Mouse (Mus musculus) C2C12 (cell line): ENCODE results near the gene Ssbp3. TPM values are rescaled to one million over a fixed set of nuclear protein-coding genes. Genes with fewer than 3 reads are reported as not detected.

Experiments used
- H3K27me3 ChIP-seq: one replicate; pipeline ENCODE4 v1.6.1; 2011; ENCODE audit not compliant: control insufficient read depth, insufficient read depth, insufficient read length
- H3K36me3 ChIP-seq: one replicate; pipeline ENCODE4 v1.6.1; 2011; ENCODE audit not compliant: control insufficient read depth, insufficient read depth
- H3K4me3 ChIP-seq: one replicate; pipeline ENCODE4 v1.5.1; 2011; ENCODE audit warnings: mild to moderate bottlenecking, control low read depth; ENCODE audit not compliant: poor library complexity, insufficient read depth, severe bottlenecking
- H3K79me2 ChIP-seq: one replicate; pipeline ENCODE4 v1.6.1; 2011; ENCODE audit not compliant: control insufficient read depth, insufficient read depth
- H3K79me3 ChIP-seq: one replicate; pipeline ENCODE4 v1.6.1; 2011; ENCODE audit warnings: low read depth, control low read depth
- H3ac ChIP-seq: one replicate; pipeline ENCODE3; 2011; ENCODE audit warnings: low read depth; ENCODE audit not compliant: control insufficient read depth, insufficient read length
- CEBPB ChIP-seq: IDR thresholded peaks from one replicate; pipeline ENCODE4 v1.6.1; 2011; ENCODE audit warnings: low read depth, mild to moderate bottlenecking, control low read depth, moderate library complexity
- CTCF ChIP-seq: IDR thresholded peaks from one replicate; pipeline ENCODE4 v1.5.1; 2011; ENCODE audit not compliant: control insufficient read depth, insufficient read depth, insufficient read length
- FOSL1 ChIP-seq: IDR thresholded peaks from one replicate; pipeline ENCODE4 v1.8.0; 2011; ENCODE audit warnings: mild to moderate bottlenecking, low read length; ENCODE audit not compliant: poor library complexity, insufficient read depth, severe bottlenecking
- MAX ChIP-seq: IDR thresholded peaks from one replicate; pipeline ENCODE4 v1.6.1; 2011; ENCODE audit warnings: mild to moderate bottlenecking, control low read depth
- MYOD1 ChIP-seq: IDR thresholded peaks from one replicate; pipeline ENCODE4 v1.6.1; 2011; ENCODE audit warnings: low read depth; ENCODE audit not compliant: control insufficient read depth, insufficient read length
- MYOG ChIP-seq: IDR thresholded peaks from one replicate; pipeline ENCODE4 v1.6.1; 2011; ENCODE audit not compliant: control insufficient read depth, insufficient read length; ENCODE audit errors: extremely low read depth
- USF1 ChIP-seq: IDR thresholded peaks from one replicate; pipeline ENCODE4 v1.6.1; 2011; ENCODE audit warnings: low read depth, mild to moderate bottlenecking, control low read depth, moderate library complexity
- polyA plus RNA-seq: library from polyadenylated mRNA; unstranded; fragments of >200 nt; fragmentation: generic; extraction: Trizol; gene quantifications from one replicate; pipeline ENCODE4 v1.2.1, GENCODE M21; 2012; ENCODE audit warnings: missing spikeins

Gene Ssbp3
- polyA plus RNA-seq, 1 experiment = 74.7 TPM

DNA sequence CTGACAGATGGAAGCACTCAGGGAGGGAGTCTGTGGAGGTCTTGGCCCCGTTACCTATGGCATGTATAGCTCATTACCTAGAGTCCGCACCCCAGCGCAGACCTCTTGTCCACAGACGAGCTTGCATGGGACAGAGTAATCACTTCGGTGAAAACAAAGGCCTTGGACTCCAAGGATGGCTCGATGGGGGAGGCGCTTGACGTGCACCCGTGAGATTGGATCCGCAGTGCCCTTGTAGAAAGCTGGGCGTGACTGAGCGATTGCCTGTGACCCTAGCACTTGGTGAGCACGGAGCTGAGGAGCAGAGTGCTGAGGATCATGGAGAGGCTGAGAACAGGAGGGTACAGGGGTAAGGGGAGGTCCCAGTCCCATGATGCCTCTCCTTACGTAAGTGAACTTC lies 181.2 kb downstream of the Ssbp3 start:
- H3K27me3 ChIP-seq = peaks cover 20% of the 10 kb centered on the region
- H3K79me3 ChIP-seq = no peaks in the 10 kb centered on the region
- no peaks in the 10 kb centered on the region for H3K36me3 ChIP-seq
- no peak for TF ChIP-seq MYOG
- TF ChIP-seq FOSL1 = no peak
- no peak for TF ChIP-seq CTCF
- no peak for TF ChIP-seq MAX
- TF ChIP-seq MYOD1 = no peak
- TF ChIP-seq CEBPB = no peak
- no peak for TF ChIP-seq USF1
- H3ac ChIP-seq = no peak overlapping the region
- H3K79me2 ChIP-seq = no peaks in the 10 kb centered on the region
- H3K4me3 ChIP-seq = no peak overlapping the region

DNA sequence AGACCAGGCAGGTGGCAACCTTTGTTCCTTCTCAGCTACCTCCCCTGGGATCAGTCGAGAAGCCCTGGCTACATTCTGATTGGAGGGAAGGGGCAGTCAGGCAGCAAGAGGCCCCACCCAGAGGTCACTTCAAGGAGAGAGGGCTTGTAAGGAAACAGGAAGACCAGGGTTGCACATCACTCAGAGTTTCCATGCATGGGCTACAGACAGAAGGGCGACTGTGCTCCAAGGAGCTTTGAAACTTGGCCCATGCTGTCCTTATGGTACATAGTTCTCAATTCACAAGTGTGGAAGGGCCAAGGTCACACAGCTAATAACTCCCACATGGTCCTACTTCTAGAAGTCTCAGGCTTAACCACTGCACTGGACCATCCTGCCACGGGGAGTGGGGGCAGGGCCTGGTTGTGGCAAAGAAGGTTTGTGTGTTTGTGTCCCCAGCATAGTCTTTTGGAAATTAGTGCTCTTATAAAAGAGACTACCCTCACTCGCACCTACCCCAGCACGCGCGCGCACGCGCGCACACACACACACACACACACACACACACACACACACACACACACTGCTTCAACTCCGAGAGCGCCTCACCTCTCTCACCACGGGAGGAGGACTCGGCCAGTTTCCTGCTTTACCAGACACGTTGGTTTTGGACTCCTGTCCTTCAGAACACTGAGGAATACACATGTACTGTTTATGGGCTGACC lies 184.1 kb downstream of the Ssbp3 start:
- no peak overlapping the region for H3ac ChIP-seq
- H3K79me3 ChIP-seq = no peaks in the 10 kb centered on the region
- H3K4me3 ChIP-seq = no peak overlapping the region
- H3K36me3 ChIP-seq = no peaks in the 10 kb centered on the region
- no peaks in the 10 kb centered on the region for H3K79me2 ChIP-seq
- H3K27me3 ChIP-seq = peaks cover 8% of the 10 kb centered on the region
- TF ChIP-seq FOSL1 = no peak
- no peak for TF ChIP-seq USF1
- TF ChIP-seq MYOD1 = no peak
- TF ChIP-seq CEBPB = no peak

DNA sequence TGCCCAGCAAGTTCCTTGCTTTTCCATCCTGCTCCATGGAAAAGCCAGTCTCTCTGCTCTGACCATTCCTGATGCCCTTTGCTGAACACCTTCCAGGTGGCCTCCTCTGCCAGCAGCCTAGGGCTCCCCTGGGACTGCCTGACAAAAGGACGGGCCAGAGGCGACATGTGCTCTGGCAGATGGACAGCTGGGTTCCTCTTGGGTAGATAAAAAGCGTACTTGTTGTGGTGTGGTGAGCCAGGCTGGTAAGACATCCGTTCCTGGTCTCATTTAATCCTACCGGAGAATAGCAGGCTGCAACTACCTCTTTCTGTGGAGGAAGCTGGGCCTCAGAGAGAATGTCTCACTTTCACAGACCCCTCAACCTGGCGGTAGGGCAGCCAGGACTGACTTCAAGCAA lies 185.5 kb downstream of the Ssbp3 start:
- no peaks in the 10 kb centered on the region for H3K36me3 ChIP-seq
- H3ac ChIP-seq = no peak overlapping the region
- H3K27me3 ChIP-seq = peaks cover 5% of the 10 kb centered on the region
- H3K79me3 ChIP-seq = no peaks in the 10 kb centered on the region
- TF ChIP-seq FOSL1 = no peak
- TF ChIP-seq MYOG = no peak
- no peak for TF ChIP-seq MAX
- TF ChIP-seq MYOD1 = no peak
- no peak for TF ChIP-seq CTCF
- TF ChIP-seq CEBPB = no peak
- TF ChIP-seq USF1 = no peak
- no peak overlapping the region for H3K4me3 ChIP-seq
- H3K79me2 ChIP-seq = no peaks in the 10 kb centered on the region

DNA sequence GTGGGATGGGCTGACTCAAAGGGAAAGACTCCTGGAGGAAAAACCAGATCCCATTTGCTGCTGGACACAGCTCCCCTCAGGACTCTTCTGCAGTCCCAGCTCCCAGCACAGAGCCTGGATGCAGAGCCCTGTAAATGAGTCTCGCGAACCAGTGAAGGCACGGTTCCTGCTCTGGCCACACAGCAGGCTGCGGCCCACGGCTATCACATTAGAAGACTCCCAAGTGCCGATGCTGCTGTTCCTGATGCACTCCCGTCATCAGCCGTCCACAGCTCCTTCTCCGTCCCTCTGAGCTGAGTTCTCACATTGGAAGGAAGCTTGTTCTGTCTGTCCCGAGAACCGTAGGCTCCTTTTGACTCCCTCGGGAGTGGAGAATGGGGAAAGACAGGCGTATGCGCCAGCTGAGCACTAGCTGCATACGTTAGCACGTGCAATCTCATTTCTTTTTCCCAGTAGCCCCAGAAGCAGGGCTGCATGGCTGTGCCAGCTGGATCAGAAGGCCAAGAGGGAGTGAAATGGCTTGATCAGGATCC lies 186.4 kb downstream of the Ssbp3 start, which contains the start of gene Cdcp2:
TSS of gene Cdcp2 (plus strand) at position 51 of the 533 bp plus-strand sequence.
- H3K4me3 ChIP-seq = no peak within 1 kb of the TSS
- no peak for TF ChIP-seq MYOD1
- no peak for TF ChIP-seq CTCF
- no peak for TF ChIP-seq FOSL1
- no peak for TF ChIP-seq USF1
- TF ChIP-seq MYOG = no peak
- no peak for TF ChIP-seq CEBPB
- TF ChIP-seq MAX = no peak
- H3K79me3 ChIP-seq = no peaks in the 10 kb centered on the region
- H3K36me3 ChIP-seq = no peaks in the 10 kb centered on the region
- H3ac ChIP-seq = no peak within 1 kb of the TSS
- peaks cover 5% of the 10 kb centered on the region for H3K27me3 ChIP-seq
- H3K79me2 ChIP-seq = no peaks in the 10 kb centered on the region

DNA sequence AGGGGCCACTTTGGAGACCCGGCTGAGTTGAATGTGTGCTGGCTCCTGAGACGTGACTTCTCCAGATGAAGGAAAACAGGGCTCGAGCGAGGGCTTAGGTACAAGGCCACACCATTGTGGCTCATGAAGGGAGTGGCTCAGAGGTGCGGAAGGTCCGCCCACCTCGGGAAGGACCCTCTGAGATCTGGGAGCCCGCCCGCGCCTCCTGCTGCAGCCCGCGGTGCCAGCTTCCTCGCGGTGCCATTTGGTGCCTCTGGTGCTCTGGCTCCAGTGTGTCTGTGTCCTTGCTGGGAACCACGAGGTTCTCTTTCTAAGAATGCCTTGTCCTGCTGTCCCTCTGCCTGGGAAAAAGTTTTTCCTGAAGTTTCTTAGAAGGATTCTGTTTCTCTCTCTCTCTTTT lies 187.4 kb downstream of the Ssbp3 start:
- Histone ChIP-seq H3K79me3 (no peaks in the 10 kb centered on the region), H3K79me2 (no peaks in the 10 kb centered on the region), H3K36me3 (no peaks in the 10 kb centered on the region), H3ac (no peak overlapping the region), H3K27me3 (peaks cover 9% of the 10 kb centered on the region), H3K4me3 (no peak overlapping the region)
- no peak for TF ChIP-seq FOSL1
- no peak for TF ChIP-seq MYOG
- TF ChIP-seq MAX = no peak
- TF ChIP-seq CTCF = no peak
- no peak for TF ChIP-seq MYOD1
- no peak for TF ChIP-seq USF1
- TF ChIP-seq CEBPB = no peak

DNA sequence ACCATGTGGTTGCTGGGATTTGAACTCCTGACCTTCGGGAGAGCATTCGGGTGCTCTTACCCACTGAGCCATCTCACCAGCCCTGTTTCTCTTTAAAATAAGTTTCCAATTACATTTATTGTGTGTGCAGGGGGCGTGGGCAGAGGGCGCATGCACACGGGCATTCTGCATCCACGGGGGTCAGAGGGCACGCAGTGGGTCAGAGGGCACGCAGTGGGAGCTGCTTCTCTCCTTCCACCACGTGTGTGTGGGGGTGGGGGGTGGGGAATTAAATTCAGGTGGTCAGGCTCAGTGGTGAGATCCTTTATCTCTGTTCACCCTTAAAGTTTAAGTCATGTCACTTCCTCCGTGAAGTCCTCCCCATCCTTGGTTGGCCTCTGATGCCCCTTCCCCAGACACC lies 187.9 kb downstream of the Ssbp3 start:
- Histone ChIP-seq H3K36me3 (no peaks in the 10 kb centered on the region), H3K4me3 (no peak overlapping the region), H3K79me3 (no peaks in the 10 kb centered on the region), H3ac (no peak overlapping the region), H3K27me3 (peaks cover 12% of the 10 kb centered on the region), H3K79me2 (no peaks in the 10 kb centered on the region)
- no peak for TF ChIP-seq CTCF
- no peak for TF ChIP-seq MYOG
- no peak for TF ChIP-seq MYOD1
- no peak for TF ChIP-seq CEBPB
- no peak for TF ChIP-seq FOSL1
- TF ChIP-seq MAX = no peak
- TF ChIP-seq USF1 = no peak
